Mouse (Mus musculus): ENCODE data around the gene Pkig.

DNA sequence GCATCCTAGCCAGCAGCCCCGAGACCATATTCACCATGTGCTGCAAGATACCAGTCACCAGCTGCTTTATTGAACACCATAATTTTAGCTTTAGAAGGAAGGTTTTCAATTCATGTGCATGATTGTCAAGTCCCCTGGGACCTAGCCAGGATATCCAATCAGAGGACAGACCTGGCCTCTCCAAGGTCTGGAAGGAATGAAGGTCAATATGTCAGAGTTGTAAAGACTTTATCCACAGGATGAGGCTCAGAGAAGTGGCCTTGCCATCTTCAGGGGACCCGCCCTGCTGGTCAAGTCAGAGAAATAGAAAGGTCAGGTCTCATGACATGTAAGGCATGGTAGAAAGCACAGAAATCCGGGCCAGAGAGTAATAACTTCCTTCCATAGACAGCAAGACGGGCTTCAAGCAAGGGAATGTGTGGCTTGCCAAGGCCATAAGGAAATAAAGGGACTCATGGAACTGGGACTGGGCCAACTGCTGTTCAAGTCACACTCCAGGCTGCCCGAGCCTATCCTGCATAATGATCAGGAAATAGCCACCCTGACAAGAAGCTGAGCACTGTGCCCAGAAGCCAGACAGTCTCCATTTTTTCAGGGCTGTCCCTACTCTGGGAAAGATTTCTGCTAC lies 68.7 kb downstream of the Pkig start:
- TF ChIP-seq POLR2A (IDR thresholded peaks at IDR 0.05; ENCODE audit: borderline replicate concordance, insufficient read depth, low read length) (no peak), CTCF (IDR thresholded peaks at IDR 0.05; ENCODE audit: borderline replicate concordance, insufficient read depth, low read depth, low read length) (no peak)

All from cerebellum, adult 2 months (tissue).